Comparison of ENCODE assay signal across 11 mouse cellular contexts in the genomic region with DNA sequence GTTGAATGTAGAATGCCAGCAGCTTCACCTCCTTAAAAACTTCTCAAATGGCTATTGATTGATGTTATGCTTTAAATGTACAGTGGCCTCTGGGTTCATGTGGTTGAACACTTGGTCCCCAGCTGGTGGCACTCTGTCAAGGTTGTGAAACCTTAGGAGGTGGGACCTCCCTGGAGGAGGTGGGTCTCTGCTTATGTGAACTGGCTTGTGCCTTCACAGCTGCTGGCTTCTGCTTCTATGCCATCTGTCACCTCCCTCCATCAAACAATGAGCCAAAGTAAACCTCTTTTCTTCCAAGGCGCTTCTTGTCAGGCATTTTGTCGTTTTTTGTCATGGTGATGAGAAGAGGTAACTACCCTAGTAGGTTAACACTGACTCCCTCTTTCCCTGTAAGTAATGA. TPM values are rescaled to one million over a fixed set of nuclear protein-coding genes. Genes with fewer than 3 reads are reported as not detected.
DNase-seq lines count a peak whose midpoint lies in the region; ATAC-seq and TF ChIP-seq lines count a peak whose summit lies in the region.
"Had no signal": no experiment of that assay in that cellular context is flagged by ENCODE, and none has a peak within 500 bp of the region (broad histone marks: within the 10 kb centered on the region; RNA-seq: fewer than 3 reads in every experiment).

No protein-coding gene starts in this region.

- no peak for TF ChIP-seq CTCF in thymus, adult 2 months (IDR thresholded peaks at IDR 0.05; ENCODE audit: borderline replicate concordance, control insufficient read depth, extremely low read depth, insufficient read depth, low read length, poor library complexity)

- no peak overlapping the region for H3K4me3 ChIP-seq in heart, embryonic 10.5 days
- H3K4me3 ChIP-seq in thymus, adult 2 months (ENCODE audit: control insufficient read depth, insufficient read depth, low read length), result no peak overlapping the region
- no peak overlapping the region for H3K4me3 ChIP-seq in intestine, embryonic 16.5 days (ENCODE audit: low read length)
- H3K4me3 ChIP-seq: heart, embryonic 13.5 days; limb, embryonic 15.5 days had no signal

- ATAC-seq in intestine, embryonic 16.5 days, result peak; percentile 55; the same call in 1 of the 2 replicates

- no peaks in the 10 kb centered on the region for H3K27me3 ChIP-seq in heart, embryonic 10.5 days (ENCODE audit: insufficient read depth, poor library complexity, severe bottlenecking)
- H3K27me3 ChIP-seq in thymus, adult 2 months (ENCODE audit: control insufficient read depth, insufficient read depth, low read length), result no peaks in the 10 kb centered on the region
- H3K27me3 ChIP-seq in intestine, embryonic 16.5 days (replicated peaks; ENCODE audit: control insufficient read depth, insufficient read depth, low read length), result no peaks in the 10 kb centered on the region
- H3K27me3 ChIP-seq: heart, embryonic 13.5 days; limb, embryonic 15.5 days; Patski had no signal

- H3K27ac ChIP-seq in heart, embryonic 10.5 days, result no peak overlapping the region
- no peak overlapping the region for H3K27ac ChIP-seq in thymus, adult 2 months (ENCODE audit: control insufficient read depth, insufficient read depth, low read length)
- H3K27ac ChIP-seq in intestine, embryonic 16.5 days (ENCODE audit: low read length), result no peak overlapping the region
- H3K27ac ChIP-seq: heart, embryonic 13.5 days; limb, embryonic 15.5 days had no signal

- H3K4me1 ChIP-seq in heart, embryonic 10.5 days, result 0 out of 2 replicates have a peak, but pooled peaks cover 6% of the 10 kb centered on the region
- H3K4me1 ChIP-seq in thymus, adult 2 months (replicated peaks; ENCODE audit: control insufficient read depth, insufficient read depth, low read length), result peaks cover 3% of the 10 kb centered on the region; the same call in 1 of the 2 replicates
- H3K4me1 ChIP-seq in intestine, embryonic 16.5 days (ENCODE audit: control insufficient read depth, insufficient read depth, low read length), result peaks cover 10% of the 10 kb centered on the region; the same call in 1 of the 2 replicates

- 60% methylated on average over 2 of the region's 2 CpGs for WGBS in heart, embryonic 10.5 days
- WGBS in thymus, adult 2 months, result 80% methylated on average over 2 of the region's 2 CpGs
- 43% methylated on average over 2 of the region's 2 CpGs for WGBS in intestine, embryonic 16.5 days

- no peak overlapping the region for H3K9ac ChIP-seq in intestine, embryonic 16.5 days (ENCODE audit: low read depth, low read length)
- H3K9ac ChIP-seq: heart, embryonic 13.5 days; limb, embryonic 15.5 days had no signal

- no peaks in the 10 kb centered on the region for H3K9me3 ChIP-seq in heart, embryonic 10.5 days
- no peaks in the 10 kb centered on the region for H3K9me3 ChIP-seq in intestine, embryonic 16.5 days (ENCODE audit: control insufficient read depth, low read length)
- H3K9me3 ChIP-seq: heart, embryonic 13.5 days; limb, embryonic 15.5 days had no signal

- H3K36me3 ChIP-seq in heart, embryonic 10.5 days, result no peaks in the 10 kb centered on the region
- no peaks in the 10 kb centered on the region for H3K36me3 ChIP-seq in thymus, adult 2 months (ENCODE audit: control insufficient read depth, insufficient read depth, low read length)
- no peaks in the 10 kb centered on the region for H3K36me3 ChIP-seq in intestine, embryonic 16.5 days (ENCODE audit: control insufficient read depth, insufficient read depth, low read length)
- H3K36me3 ChIP-seq: heart, embryonic 13.5 days; limb, embryonic 15.5 days had no signal

- DNase-seq in heart, adult 18-20 months, result peak; percentile 49 to 53
- DNase-seq in heart, embryonic 10.5 days (ENCODE audit: low spot score), result no peak
- peak; percentile 19 for DNase-seq in thymus, adult 2 months
- no peak for DNase-seq in thymus, adult 18-20 months
- DNase-seq in yolk sac, embryonic 10.5 days (ENCODE audit: low spot score), result no peak
- no peak for DNase-seq in ovary, adult 18-20 months (ENCODE audit: low spot score)
- DNase-seq in urinary bladder, adult 2 months (ENCODE audit: low spot score), result no peak

- no peak overlapping the region for H3K4me2 ChIP-seq in intestine, embryonic 16.5 days (ENCODE audit: low read depth, low read length)
- H3K4me2 ChIP-seq: heart, embryonic 13.5 days; limb, embryonic 15.5 days had no signal

- TF ChIP-seq POLR2A in thymus, adult 2 months (IDR thresholded peaks at IDR 0.05; ENCODE audit: control insufficient read depth, extremely low read depth, insufficient read depth, low read length, poor library complexity), result no peak

RNA-seq across cellular contexts. Expression of gene Arl8b, which starts 13.8 kb away (rescaled TPM):
- total RNA-seq in heart, adult 18-20 months (2021), result 100 to 1,000 TPM in 1 of 2 experiments, 10 to 100 TPM in 1; 97.1 to 101 TPM
- 62.6 and 65.8 TPM in 2 replicates for polyA plus RNA-seq in heart, embryonic 10.5 days (2016; fragmentation: Nextera tagmentation; extraction: Ambion mirVana)
- 22.1 and 22.3 TPM in 2 replicates for polyA plus RNA-seq in thymus, adult 2 months (2012; rRNA removed)
- 105 and 110 TPM in 2 replicates for polyA plus RNA-seq in intestine, embryonic 16.5 days (2015; fragmentation: Nextera tagmentation; extraction: Ambion mirVana)
- polyA plus RNA-seq in urinary bladder, adult 2 months (2012; rRNA removed), result 37.9 and 53.0 TPM in 2 replicates

RNA-seq across cellular contexts. Expression of gene Edem1, which starts 31.7 kb away (rescaled TPM):
- total RNA-seq in heart, adult 18-20 months (2021), result 10 to 100 TPM; 11.7 to 18.7 TPM
- polyA plus RNA-seq in heart, embryonic 10.5 days (2016; fragmentation: Nextera tagmentation; extraction: Ambion mirVana), result 16.1 and 21.9 TPM in 2 replicates
- 241 and 286 TPM in 2 replicates for polyA plus RNA-seq in thymus, adult 2 months (2012; rRNA removed)
- polyA plus RNA-seq in intestine, embryonic 16.5 days (2015; fragmentation: Nextera tagmentation; extraction: Ambion mirVana), result 28.9 and 42.9 TPM in 2 replicates
- polyA plus RNA-seq in urinary bladder, adult 2 months (2012; rRNA removed), result 24.3 and 24.7 TPM in 2 replicates

Comparison
In these comparisons a context has a peak if more than half of its experiments do, and no peak if none do; other contexts are left out.
1. DNase-seq: peak in heart, adult 18-20 months (2 of 2) and thymus, adult 2 months (single experiment); none in heart, embryonic 10.5 days (single experiment), thymus, adult 18-20 months (0 of 2), yolk sac, embryonic 10.5 days (single experiment), ovary, adult 18-20 months (single experiment) and urinary bladder, adult 2 months (single experiment).